Mouse (Mus musculus): ENCODE measurements around the gene Nfatc2. TPM values are rescaled to one million over a fixed set of nuclear protein-coding genes. Genes with fewer than 3 reads are reported as not detected.
A peak's percentile ranks its signal among the peaks of the same experiment; 100 is the strongest.

Gene Nfatc2
- total RNA-seq (2021): 10 to 100 TPM in 1 of 2 experiments, 1 to 10 TPM in 1; 8.7 to 10.1 TPM
- long read RNA-seq, experiment 1, partial matches to known transcripts: 3 of 6 reads
- long read RNA-seq, experiment 1, other reads (novel, unspliced or antisense): 1 of 6 reads
- long read RNA-seq, experiment 2, partial matches to known transcripts: 0 of 2 reads
- long read RNA-seq, experiment 2, other reads (novel, unspliced or antisense): 1 of 2 reads

DNA sequence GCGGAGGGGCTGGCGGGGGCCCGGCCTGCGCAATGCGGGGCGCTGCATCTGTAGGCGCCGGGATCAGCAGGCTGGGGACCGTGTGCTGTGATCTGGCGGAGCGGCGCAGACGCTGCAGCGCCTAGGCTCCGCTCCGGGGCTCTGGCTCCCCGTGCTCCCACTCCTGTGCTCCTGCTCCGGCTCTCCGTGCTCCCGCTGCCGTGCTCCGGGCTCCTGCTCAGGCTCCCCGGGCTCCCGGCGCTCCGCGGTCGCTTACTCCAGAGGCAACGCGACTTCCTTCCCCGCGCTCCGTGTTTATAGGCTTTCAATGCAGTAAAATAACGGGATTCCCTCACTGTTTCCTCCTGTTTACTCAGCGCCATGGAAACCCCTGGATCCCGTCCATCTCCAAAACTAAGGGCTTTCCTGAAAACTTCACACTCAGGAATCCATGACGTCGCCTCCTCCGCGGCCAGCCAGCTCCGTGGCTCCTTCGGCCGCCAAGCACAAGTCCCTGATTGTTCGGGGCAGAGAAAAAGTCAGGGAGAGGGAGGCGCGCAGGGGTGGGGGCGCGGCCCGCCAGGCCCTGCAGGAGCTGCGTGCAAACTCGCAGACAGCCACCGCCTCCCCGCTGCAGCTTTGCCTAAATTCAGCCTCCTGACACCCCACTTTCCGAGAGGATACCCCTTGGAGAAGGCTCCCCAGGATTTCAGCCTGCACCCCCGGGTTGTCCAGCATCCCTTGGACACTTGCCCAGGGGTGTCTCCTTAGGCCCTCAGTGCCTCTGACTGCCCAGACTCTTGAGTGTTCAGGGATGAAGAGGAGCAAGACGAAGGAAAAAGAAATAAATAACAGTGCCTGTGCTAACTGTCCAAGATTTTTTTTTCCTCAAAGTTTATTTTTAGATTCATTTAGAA lies at the start of gene Nfatc2:
Gene Nfatc2 (minus strand): TSS at position 167 of the 896 bp plus-strand sequence.
- DNase-seq: peak; percentile 94 to 95

DNA sequence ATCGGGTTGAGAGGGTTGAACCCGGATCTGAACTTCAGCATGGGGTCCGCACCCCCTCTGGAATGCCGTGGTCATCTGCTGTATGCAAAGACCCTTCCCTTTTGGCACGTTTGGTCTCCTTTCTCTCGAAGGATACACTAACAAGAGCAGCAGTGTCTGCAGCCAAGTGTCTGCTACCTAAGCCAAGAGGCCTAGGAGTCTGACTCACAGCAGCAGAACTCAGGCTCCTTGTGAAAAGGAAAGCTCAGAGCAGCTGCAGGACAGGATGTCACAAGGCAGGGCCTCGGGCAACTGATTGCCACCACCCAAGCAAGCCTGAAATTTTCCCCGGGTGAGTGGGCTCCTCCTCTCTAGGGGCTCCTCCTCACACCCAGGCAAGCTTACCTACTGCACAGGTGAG lies 46.7 kb upstream of the Nfatc2 start:
- DNase-seq: no peak

DNA sequence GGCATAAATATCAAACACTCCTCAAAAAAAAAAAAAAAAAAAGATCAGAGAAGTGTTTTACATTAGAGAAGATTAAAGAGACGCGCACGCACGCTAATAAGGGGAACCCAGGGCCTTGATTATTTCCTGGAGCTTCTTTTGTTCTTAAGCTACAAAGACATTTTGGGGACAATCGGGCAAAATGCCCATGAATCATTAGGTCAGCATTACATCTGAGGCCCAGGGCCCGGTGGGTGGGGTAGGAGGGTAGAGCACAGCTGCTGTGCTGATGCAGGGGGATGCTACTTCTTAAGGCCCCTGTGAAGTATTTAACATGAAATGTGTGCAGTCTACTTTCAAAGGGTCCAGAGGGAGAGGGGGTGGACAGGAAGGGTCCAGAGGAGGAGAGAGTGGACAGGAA lies 43.4 kb upstream of the Nfatc2 start:
- DNase-seq: no peak

DNA sequence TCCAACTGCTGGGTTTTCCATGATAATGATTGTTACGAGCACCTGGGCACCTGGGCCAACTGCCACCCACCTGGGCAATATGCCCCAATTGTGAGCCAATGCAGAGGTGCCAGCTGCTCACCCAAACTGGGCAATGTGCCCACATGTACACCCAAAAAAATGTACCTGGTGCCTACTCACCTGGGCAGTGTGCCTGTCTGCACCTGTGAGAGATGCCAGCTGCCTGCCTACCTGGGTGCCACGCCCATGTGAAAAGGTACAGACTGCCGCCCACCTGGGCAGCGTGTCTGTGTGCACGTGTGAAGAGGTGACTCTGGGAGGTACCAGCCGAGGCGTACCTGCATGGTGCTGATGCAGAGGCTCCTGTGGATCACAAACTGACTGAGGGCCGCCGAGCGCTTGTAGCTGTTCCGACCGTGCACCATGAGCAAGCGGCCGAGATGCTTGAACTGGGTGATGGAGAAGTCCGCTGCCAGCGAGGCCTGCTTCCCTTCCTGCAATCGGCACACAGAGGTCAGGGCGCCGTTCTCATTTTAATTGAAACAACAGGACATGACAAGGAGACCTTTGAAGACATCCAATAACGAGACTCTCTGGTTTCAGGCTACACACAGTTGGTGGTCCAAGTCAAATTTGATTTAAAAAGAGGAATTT lies 42.2 kb upstream of the Nfatc2 start:
- DNase-seq: no peak

DNA sequence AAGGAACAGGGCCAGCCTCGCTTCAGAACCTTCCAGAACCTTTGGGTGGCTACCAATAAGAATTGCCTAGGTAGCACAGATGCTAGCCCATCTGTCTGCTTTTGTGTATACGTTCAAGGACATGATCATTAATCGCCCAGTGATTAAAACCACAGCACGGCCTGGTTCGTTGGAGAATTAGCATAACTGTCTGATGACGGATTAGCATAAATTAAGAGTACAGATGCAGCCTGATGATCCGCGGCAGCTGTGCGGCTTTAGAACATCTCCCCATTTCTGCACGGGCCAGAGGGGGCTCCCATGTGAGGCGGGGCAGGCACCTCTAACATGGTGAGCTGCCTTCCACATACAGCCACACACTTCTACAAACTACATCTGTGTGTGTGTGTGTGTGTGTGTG lies 40.7 kb upstream of the Nfatc2 start:
- no peak for DNase-seq

DNA sequence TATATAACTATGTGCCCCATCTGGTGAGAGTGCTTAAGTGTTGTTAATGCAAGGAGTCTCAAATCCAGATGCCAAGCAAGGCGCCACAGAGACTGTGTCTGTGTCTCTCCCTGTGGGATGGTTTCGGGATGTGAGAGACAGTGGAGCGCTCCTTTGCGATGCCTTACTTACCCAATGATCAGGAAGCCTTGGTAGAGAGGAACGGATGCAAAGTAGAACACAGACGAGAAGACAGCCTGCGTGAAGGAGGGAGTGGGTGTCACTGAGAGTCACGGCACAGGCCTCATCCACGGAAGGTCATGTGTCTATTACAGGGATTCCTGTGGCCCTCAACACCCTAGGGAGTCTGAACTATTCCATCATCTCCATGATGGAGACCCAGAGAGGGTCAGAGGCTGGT lies 39.0 kb upstream of the Nfatc2 start:
- no peak for DNase-seq

DNA sequence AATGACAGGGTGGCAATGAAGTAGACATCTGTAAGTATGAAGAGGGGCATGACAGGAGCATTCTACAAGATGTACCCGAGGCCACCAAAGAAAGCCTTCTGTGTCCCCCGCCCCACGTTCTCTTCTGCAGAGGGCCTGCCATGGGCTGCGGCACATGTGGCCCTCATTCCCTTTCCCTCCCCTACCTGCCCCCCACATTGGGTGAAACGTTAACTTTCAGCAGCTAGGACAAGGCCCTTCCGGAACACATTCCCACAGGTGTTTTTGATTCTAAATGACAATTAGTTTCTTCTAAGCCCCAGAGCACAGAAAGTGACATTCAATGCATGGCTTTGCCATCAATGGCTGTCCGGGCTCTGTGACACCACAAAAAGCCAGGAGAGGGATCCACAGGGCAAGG lies 33.4 kb upstream of the Nfatc2 start:
- no peak for DNase-seq

DNA sequence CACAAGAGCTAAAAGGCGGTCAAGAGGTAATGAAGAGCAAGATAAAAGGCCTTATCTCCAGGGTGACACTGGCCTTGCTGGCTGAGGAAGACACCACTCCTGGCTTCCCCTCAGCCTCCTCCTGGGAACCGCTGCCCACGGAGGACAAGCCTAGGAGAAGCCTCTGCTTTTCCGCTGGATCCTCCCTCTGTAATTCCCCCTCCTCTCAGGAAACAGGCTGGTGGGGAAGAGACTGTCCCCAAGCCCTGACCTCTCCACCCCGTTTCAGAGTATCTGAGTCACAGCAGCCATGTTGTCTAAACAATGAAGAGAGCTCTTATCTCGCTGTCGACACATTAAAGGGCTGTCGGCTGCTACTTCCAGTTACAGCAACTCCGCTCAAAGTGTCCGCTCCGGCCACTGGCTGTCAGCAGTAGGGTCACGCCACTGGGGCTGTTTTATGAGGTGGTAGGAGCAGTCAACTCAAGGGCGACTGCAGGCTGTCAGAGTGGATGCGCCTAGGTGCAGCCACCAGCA lies 31.9 kb upstream of the Nfatc2 start:
- peak; percentile 23 to 47 for DNase-seq

DNA sequence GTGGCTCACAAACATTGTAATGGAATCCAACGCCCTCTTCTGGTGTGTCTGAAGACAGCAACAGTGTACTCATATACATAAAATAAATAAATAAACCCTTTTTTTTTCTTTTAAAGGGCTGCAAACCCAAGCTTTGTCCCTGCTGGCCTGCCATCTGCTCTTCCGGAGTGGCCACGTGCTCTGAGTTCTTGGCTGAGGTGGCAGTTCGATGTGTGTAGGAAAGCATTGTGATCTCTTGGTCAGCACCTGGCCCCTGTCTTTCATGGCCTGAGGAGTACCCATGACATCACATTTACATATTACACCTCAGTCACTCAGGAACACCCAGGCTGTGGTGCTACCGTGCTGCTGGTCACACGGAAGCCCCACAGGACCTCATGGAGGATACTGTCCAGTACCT lies 31.1 kb upstream of the Nfatc2 start:
- DNase-seq: no peak

DNA sequence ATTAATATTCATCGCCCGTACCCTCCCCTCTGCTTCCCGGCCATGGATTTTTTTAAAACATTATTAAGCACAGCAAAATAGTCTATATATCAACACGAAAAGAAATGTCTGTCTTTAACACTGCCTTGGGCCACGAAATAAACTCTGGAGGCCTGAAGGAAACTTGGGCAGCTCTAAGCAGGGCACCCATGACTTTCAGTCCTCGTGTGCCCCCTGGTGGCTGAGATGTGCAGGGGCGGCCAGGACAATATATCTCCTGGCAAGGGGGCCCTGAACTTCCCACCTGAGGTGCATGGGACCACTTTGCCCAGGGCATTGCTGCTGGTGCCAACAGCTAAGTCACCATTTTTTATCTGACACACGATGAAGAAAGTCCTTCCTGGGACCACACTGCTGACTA lies 27.3 kb upstream of the Nfatc2 start:
- peak; percentile 77 to 93 for DNase-seq

DNA sequence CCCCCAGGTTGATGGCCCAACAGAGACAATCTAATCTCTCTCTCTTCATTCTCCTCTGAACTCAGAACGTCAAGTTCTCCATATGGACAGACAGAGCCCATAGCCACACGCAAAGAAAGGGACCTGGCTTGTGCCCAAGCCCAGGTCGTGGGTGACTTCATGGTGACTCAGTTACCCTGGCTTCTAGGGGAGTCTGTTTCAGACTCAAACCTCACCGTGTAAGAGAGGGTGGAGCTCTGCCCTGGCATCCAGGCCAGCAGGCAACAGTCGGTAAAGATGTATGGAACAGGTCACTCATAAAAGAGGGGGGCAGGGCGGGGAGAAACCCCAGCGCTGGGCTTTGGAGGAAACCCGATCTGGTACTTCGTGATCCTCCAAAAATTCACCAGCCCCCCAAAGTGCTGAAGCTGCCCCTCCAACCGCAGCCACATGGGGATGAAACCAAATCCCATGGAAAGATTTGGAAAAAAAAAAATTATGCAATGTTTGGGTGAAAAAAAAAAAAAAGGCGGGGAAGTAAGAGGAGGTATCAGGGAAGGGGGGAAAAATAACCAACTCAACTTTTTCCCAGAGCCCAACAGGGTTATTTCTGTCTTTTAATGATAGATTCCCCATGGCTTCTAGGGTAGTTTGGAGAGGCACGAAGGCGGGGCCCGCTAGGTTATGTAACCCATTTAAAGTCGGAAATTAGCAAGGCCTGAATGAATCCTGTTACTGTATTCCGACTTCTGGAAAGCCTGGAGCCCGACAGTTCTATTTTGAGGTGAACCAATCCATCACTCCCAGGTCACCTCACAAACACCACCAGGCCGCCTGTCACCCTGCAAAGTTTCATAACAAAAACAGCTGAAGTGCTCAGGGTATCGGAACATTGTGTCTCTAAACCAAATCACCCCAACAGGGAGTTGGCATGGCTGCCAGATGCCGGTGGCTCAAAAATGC lies 26.6 kb upstream of the Nfatc2 start:
- DNase-seq: peak in 1 of 2 experiments; percentile 20

DNA sequence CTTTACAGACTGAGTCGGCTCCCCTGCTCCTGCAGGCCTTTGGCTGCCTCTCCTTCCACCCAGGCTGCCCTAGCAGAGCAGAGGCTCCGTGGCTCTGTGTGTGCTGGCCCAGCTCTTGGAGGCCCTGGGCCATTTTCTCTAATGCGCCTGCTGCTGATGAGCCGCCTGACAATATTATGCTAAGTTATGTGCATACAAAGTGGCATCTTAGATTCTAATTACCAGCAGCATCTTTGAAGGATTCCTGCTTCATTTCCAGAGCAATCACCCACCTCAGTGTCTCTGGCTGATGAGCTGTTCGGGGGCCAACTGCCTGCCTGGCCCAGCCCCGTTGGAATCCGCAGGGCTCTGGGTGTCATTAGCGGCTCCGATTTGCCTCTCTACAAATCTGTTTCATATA lies 24.9 kb upstream of the Nfatc2 start:
- DNase-seq: no peak

DNA sequence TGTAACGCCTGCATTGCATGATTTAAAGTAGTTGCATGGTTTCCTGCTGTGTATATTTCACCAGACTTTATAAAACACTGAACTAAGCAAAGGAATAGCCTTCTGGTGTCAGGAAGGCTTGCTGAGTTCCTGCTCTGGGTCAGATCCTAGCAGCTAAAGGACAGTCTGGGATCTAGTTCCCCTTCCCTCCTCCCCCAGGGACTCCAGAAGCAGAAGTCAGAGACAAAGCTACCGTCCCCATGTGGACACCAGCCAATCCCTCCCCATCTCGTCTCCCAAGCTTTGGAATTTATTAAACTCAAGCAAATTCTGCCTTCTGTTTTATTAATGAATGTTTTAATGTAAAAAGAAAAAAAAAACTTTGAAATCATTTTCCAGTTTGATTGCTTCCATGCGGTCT lies 23.6 kb upstream of the Nfatc2 start:
- DNase-seq: peak in 1 of 2 experiments; percentile 39

DNA sequence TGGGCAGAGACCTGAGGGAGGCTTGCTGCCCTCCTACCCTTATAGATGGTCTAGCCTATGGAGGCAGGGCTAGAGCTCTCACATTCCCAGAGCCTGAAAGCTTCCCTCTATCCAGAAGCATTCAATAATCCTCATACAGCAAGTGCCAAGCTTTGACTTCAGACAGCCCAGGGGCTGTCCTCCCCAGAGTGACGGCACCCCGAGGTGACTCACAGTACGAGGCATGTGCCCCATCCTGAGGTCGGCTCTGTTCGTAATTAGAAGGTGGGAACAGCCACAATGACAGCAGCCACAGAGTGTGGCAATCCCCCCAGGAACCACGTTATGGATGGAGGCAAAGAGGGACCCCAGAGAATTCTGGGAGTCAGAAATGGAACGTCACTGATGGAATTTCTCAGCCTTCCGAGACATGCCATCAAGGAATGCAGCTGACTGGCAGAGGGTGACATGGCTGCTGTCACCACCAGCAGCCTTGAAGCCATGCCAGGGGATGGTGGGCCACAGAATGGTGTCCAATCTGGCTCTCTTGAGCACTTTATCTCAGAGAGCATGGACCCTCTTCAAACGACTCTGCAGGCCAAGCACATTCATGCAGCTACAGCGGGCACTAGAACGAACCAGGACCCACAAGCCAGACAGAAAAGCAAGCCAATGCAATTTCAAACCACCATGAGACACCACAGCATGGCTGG lies 19.8 kb upstream of the Nfatc2 start:
- no peak for DNase-seq

DNA sequence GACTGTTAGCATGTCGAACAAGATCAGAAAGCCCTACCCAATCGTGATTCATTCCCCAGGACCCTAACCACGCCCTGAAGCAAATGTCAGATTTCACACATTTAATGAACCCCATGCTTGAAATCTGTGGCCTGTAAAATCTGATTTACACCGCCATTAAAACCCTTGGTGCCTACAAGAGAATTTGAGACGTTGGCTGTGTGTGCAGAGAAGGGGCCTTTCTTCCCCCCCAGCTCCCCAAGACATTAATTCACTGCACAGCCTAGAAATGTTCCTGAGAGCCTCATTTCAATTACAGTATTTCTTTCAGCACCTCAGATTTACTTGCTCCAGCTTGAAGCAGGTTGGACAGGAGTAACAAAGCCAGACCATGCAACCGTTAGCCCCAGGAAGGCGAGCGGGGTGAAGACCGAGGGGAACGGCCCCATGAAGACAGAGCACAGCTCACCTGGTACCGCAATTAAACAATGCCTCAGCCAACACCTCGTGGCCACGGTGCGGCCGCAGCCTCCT lies 16.8 kb upstream of the Nfatc2 start:
- DNase-seq: no peak

DNA sequence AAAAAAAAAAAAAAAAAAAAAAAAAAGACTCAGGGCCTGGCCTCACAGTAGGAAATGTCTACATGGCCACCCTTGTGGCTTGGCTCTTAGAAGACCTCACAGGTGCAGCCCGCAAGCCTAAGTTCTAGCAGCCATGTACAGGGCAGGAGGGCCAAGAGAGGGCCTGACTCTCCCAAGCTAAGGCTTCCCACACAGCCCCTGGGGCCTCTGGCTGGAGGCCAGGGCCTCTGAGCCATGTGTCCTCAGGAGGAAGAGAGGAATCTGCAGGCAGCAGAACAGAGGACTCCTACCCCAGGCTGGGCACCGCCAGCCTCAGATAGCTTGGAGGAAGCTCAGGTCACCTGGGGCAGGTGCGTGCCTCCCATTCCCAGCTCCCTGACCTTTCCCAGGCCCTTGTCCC lies 13.7 kb upstream of the Nfatc2 start:
- no peak for DNase-seq

DNA sequence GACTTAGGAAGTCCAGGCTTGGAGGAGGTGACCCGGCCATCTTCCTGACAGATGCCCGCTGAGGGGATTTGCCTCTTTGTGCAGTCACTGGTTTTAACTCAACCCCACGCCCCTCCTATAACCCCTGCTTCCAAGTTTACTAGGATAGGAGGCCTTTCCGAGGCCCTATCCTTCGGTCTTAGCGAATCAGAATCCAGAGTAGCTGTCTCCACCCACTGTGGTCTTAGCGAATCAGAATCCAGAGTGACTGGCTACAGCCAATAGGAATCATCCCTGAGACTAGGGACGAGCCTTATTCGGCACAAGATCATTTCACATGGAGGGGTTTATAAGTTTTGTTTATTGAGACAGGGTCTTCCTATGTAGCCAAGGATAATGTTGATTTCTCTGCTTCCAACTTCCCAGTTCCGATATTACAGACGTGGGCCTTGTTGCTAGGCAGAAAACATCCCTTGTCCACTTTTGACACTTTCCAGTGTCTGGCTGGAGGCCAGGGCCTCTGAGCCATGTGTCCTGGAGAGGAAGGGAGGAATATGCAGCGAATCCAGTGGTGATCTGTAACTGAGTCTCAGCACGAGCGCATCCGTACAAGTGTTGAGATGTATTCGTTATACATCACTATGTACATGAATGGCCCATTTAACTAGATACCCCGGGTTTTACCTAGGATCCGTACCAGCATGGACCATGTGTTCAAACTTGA lies 12.9 kb upstream of the Nfatc2 start:
- DNase-seq: peak; percentile 52 to 56

DNA sequence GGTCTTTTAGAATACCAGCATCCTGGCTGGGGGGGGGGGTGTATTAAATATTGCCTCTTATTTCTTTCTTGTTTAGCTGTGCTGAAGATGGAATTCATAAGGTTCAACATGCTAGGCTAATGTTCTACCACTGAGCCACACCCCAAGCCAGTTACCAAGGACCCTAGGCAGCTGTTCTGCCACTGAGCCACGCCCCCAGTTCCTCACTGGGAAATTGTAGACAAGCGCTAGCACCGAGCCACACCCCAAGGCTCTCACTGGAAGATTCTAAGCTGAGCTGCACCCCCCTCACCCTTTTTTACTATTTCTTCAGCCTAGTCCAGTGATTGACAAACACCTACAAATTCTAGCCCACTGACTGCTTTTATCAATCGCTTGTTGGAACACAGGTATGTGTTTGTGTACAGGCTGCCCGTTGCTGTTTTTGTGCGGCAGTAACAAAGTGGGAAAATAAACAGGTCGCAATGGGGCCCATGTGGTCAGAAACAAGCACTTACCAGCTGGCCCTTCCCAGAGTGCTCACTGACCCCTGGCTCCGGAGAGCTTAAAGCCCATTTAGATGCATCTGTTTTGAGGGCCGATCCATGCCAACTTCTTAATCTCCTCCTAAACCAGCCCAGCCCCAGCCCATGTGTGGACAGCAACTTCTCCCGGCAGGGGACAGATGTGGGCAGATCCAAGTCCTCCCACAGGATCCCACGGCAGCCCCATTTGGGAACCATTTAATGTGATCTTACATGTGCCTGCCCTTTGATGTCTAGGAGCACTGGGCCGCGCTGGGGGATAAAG lies 11.8 kb upstream of the Nfatc2 start:
- DNase-seq: peak in 1 of 2 experiments; percentile 32

DNA sequence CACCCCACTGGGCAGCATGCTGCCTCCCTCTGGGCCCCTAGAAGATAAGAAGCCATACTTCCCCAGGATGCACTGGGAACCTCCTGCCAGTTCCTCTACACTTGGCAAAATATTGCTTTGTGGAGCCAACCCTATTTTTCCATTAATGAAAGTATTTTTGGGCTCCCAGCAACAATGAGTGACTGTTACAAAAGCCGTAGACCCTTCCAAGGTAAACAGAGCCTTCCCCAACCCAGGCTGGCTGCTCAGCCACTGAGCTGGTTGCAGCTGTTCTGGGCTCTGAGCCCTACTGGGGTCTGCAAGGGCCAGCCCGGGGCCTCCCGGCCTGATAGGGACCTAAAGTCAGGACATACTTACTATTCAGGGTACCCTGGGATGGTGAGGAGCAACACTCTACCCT lies 9.5 kb upstream of the Nfatc2 start:
- peak; percentile 48 to 70 for DNase-seq
